Mouse (Mus musculus) ES-Bruce4 (cell line): ENCODE measurements around the gene Dpt.

Source experiments
- CTCF ChIP-seq: IDR thresholded peaks from one replicate; pipeline ENCODE4 v1.8.1; 2011; ENCODE audit warnings: low read depth, low read length
- POLR2A ChIP-seq: IDR thresholded peaks from one replicate; pipeline ENCODE4 v1.8.1; 2011; ENCODE audit warnings: low read length; ENCODE audit not compliant: insufficient read depth

DNA sequence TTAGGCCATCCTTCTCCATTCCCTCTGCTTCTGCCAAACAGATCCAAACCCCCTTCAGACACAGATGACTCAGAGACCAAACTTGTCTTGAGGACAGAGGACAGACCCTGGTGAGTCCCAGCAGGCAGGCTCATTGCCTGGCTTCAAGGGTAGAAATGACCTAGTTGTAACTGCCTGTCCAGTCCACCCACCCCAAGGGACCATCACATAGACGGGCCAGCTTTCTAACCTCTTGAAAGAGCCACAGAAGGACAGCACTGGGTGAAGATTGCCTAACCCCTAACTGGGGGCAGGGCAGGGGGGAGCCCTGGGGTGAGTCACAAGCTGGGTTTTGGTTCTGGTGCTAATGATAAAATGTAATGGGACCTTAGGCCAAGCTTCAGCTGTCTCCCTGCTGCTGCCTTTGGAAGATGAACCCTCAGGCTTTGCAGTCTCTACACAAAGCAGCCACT lies 2.1 kb downstream of the Dpt start:
- TF ChIP-seq POLR2A (no peak), CTCF (no peak)
